Mouse (Mus musculus) embryonic facial prominence, embryonic 13.5 days (tissue): Measurements from ENCODE around the gene Pik3r6. TPM values are rescaled to one million over a fixed set of nuclear protein-coding genes. Genes with fewer than 3 reads are reported as not detected.

Experiments used
- ATAC-seq: fragments of 200-750 bp; cut with Nextera tagmentation; 2 replicates; pipeline ENCODE4 v1.8.0; 2017; ENCODE audit warnings: low read depth; ENCODE audit not compliant: insufficient number of reproducible peaks, insufficient read depth, low FRiP score, low TSS enrichment
- H3K27ac ChIP-seq: fragments of 300-500 bp; sonication (generic); 2 replicates; pipeline ENCODE4 v1.5.1; 2015; ENCODE audit warnings: moderate library complexity, mild to moderate bottlenecking, inconsistent platforms
- H3K27me3 ChIP-seq: fragments of 300-500 bp; sonication (generic); 2 replicates; pipeline ENCODE4 v1.6.1; 2015; ENCODE audit warnings: mild to moderate bottlenecking, inconsistent platforms
- H3K36me3 ChIP-seq: fragments of 300-500 bp; sonication (generic); 2 replicates; pipeline ENCODE4 v1.6.1; 2015; ENCODE audit warnings: mild to moderate bottlenecking, inconsistent platforms
- H3K4me1 ChIP-seq: fragments of 300-500 bp; sonication (generic); 2 replicates; pipeline ENCODE4 v1.6.1; 2015; ENCODE audit warnings: inconsistent platforms
- H3K4me2 ChIP-seq: fragments of 300-500 bp; sonication (generic); 2 replicates; pipeline ENCODE4 v1.6.1; 2015; ENCODE audit warnings: moderate library complexity, mild to moderate bottlenecking, inconsistent platforms
- H3K4me3 ChIP-seq: fragments of 300-500 bp; sonication (generic); 2 replicates; pipeline ENCODE4 v1.5.1; 2015; ENCODE audit warnings: mild to moderate bottlenecking, inconsistent platforms
- H3K9ac ChIP-seq: fragments of 300-500 bp; sonication (generic); 2 replicates; pipeline ENCODE4 v1.6.1; 2015; ENCODE audit warnings: mild to moderate bottlenecking, inconsistent platforms
- H3K9me3 ChIP-seq: fragments of 300-500 bp; sonication (generic); 2 replicates; pipeline ENCODE4 v1.6.1; 2016; ENCODE audit warnings: inconsistent platforms
- WGBS: fragments of 180-500 bp; shearing (Covaris S2); methylation state at CpG from one replicate; pipeline ENCODE4 v1.1.7; 2015; ENCODE audit warnings: mixed read lengths; 5-methylcytosine and 5-hydroxymethylcytosine counted together
- polyA plus RNA-seq: library from polyadenylated mRNA; unstranded; fragments of >200 nt; fragmentation: Nextera tagmentation; extraction: Ambion mirVana; gene quantifications from 2 replicates; pipeline ENCODE4 v1.2.1, GENCODE M21; 2015

The Pik3r6 gene
- polyA plus RNA-seq, 1 experiment from 2014 or later, result 1.6 TPM

DNA sequence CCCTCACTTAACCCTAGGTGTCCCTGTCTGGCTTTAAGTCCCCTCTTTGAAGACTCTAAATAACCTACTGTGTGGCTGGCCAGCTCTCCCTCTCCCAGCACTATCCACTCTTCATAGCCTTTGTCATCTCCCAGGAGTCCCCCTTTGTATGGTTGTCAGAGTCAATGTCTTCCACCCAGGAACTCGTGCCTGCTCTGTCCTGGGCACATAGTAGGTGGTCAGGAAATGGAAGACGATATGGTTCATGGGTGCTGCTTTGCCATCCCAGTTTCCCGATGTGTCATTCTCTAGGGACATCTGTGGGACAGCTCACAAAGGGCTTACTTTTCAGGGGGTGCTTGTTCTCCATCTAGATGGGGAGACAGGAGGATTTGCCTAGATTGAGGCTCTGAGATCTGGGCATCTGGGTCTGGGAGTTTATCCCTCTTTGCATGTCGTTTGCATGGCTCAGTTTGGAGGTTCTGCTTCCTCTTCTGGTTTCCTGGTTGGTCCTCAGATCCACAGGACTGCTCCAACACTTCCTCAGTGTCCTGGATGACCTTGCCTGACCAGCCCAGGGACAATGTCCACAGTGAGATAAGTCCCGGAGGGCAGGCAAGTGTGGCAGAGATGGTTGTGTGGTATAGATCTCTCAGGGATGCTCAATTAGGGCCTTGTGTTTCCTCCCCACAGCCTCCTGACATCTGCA, 30.5 kb upstream of the Pik3r6 start:
- ATAC-seq, result no peak

GRCm38 (mm10) chr11:68474600-68474999, 28.2 kb upstream of the Pik3r6 start:
- Histone ChIP-seq H3K27ac (no peak overlapping the region), H3K27me3 (0 out of 2 replicates have a peak, but pooled peaks cover 3% of the 10 kb centered on the region), H3K4me3 (no peak overlapping the region), H3K9ac (no peak overlapping the region), H3K36me3 (no peaks in the 10 kb centered on the region), H3K4me2 (no peak overlapping the region), H3K4me1 (0 out of 2 replicates have a peak, but pooled peaks cover 3% of the 10 kb centered on the region), H3K9me3 (no peaks in the 10 kb centered on the region)
- WGBS, result 76% methylated on average over 6 of the region's 6 CpGs
- ATAC-seq, result no peak

More for the DNA sequence above, 30.5 kb upstream of the Pik3r6 start:
- H3K9ac ChIP-seq, result no peak overlapping the region
- 82% methylated on average over 5 of the region's 5 CpGs for WGBS
- H3K4me3 ChIP-seq, result no peak overlapping the region
- no peak overlapping the region for H3K27ac ChIP-seq
- H3K9me3 ChIP-seq, result no peaks in the 10 kb centered on the region
- H3K4me1 ChIP-seq, result no peaks in the 10 kb centered on the region
- no peaks in the 10 kb centered on the region for H3K36me3 ChIP-seq
- no peak overlapping the region for H3K4me2 ChIP-seq
- H3K27me3 ChIP-seq, result 0 out of 2 replicates have a peak, but pooled peaks cover 3% of the 10 kb centered on the region

- no peak for ATAC-seq
- no peak overlapping the region for H3K4me3 ChIP-seq
- 0 out of 2 replicates have a peak, but pooled peaks cover 3% of the 10 kb centered on the region for H3K4me1 ChIP-seq
- no peaks in the 10 kb centered on the region for H3K36me3 ChIP-seq
- no peaks in the 10 kb centered on the region for H3K9me3 ChIP-seq
- H3K4me2 ChIP-seq, result no peak overlapping the region
- no peak overlapping the region for H3K9ac ChIP-seq
- 0 out of 2 replicates have a peak, but pooled peaks cover 3% of the 10 kb centered on the region for H3K27me3 ChIP-seq
- WGBS, result 80% methylated on average over 7 of the region's 7 CpGs
- H3K27ac ChIP-seq, result no peak overlapping the region
Measured at GRCm38 (mm10) chr11:68475676-68476075, 27.1 kb upstream of the Pik3r6 start.

- H3K4me1 ChIP-seq, result 0 out of 2 replicates have a peak, but pooled peaks cover 3% of the 10 kb centered on the region
- WGBS, result 78% methylated on average over 6 of the region's 6 CpGs
- no peak overlapping the region for H3K27ac ChIP-seq
- H3K27me3 ChIP-seq, result 0 out of 2 replicates have a peak, but pooled peaks cover 3% of the 10 kb centered on the region
- no peak overlapping the region for H3K9ac ChIP-seq
- no peaks in the 10 kb centered on the region for H3K9me3 ChIP-seq
- no peak overlapping the region for H3K4me3 ChIP-seq
- ATAC-seq, result no peak
- H3K36me3 ChIP-seq, result no peaks in the 10 kb centered on the region
- no peak overlapping the region for H3K4me2 ChIP-seq
Measured at GRCm38 (mm10) chr11:68477661-68478060, 25.2 kb upstream of the Pik3r6 start.

DNA sequence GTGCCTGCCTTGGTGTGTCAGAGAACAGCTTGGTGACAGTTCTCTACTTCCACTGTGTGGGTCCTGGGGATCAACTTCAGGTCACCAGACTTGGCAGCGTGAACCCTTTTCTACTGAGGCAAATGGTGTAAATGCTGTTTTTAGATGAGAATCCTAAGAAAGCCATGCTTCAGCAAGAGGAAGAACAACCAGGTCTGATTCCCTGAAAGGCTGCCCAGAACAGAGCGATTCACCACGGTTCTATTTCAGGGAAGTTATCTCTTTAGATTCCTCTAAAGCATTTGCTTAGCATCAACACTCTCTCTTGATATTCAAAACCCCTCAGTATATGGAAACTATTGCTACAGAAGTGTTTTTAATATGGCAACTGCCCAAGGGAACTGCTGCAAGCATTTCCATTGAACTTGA, 24.2 kb upstream of the Pik3r6 start:
- Histone ChIP-seq H3K4me1 (0 out of 2 replicates have a peak, but pooled peaks cover 3% of the 10 kb centered on the region), H3K9me3 (no peaks in the 10 kb centered on the region), H3K9ac (no peak overlapping the region), H3K27ac (no peak overlapping the region), H3K4me3 (no peak overlapping the region), H3K36me3 (no peaks in the 10 kb centered on the region), H3K4me2 (no peak overlapping the region), H3K27me3 (0 out of 2 replicates have a peak, but pooled peaks cover 2% of the 10 kb centered on the region)
- no peak for ATAC-seq
- 60% methylated on average over 3 of the region's 3 CpGs for WGBS

DNA sequence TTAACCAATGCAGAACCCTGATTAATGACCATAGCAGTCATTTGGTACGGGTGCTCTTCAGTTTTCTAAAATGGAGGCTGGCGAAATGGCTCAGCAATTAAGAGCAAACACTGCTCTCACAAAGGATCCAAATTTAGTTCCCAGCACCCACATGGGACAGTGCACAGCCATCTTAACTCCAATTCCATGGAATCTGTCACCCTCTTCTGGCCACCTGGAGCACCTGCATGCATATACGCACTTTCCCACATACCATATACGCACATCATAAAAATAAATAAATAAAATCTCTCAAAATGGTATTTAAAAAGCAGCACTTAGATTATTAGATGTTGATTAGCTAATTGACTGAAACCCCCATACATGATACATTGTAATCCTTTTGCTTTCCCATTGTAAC, 22.2 kb upstream of the Pik3r6 start:
- H3K27ac ChIP-seq, result no peak overlapping the region
- H3K36me3 ChIP-seq, result no peaks in the 10 kb centered on the region
- 95% methylated on average over 4 of the region's 4 CpGs for WGBS
- no peak overlapping the region for H3K9ac ChIP-seq
- ATAC-seq, result no peak
- H3K4me3 ChIP-seq, result no peak overlapping the region
- no peaks in the 10 kb centered on the region for H3K27me3 ChIP-seq
- H3K4me2 ChIP-seq, result no peak overlapping the region
- H3K9me3 ChIP-seq, result no peaks in the 10 kb centered on the region
- H3K4me1 ChIP-seq, result 0 out of 2 replicates have a peak, but pooled peaks cover 3% of the 10 kb centered on the region

GRCm38 (mm10) chr11:68482001-68482400, 20.8 kb upstream of the Pik3r6 start:
- ATAC-seq, result no peak
- Histone ChIP-seq H3K27me3 (no peaks in the 10 kb centered on the region), H3K27ac (no peak overlapping the region)

GRCm38 (mm10) chr11:68483213-68483612, 19.6 kb upstream of the Pik3r6 start:
- no peaks in the 10 kb centered on the region for H3K27me3 ChIP-seq
- no peak for ATAC-seq
- no peaks in the 10 kb centered on the region for H3K36me3 ChIP-seq
- no peak overlapping the region for H3K27ac ChIP-seq
- 0 out of 2 replicates have a peak, but pooled peaks cover 3% of the 10 kb centered on the region for H3K4me1 ChIP-seq
- H3K9me3 ChIP-seq, result no peaks in the 10 kb centered on the region
- H3K9ac ChIP-seq, result no peak overlapping the region
- H3K4me3 ChIP-seq, result no peak overlapping the region
- WGBS, result 71% methylated on average over 6 of the region's 6 CpGs
- no peak overlapping the region for H3K4me2 ChIP-seq

More at GRCm38 (mm10) chr11:68482001-68482400, 20.8 kb upstream of the Pik3r6 start:
- H3K36me3 ChIP-seq, result no peaks in the 10 kb centered on the region
- H3K9me3 ChIP-seq, result no peaks in the 10 kb centered on the region
- H3K4me3 ChIP-seq, result no peak overlapping the region
- no peak overlapping the region for H3K9ac ChIP-seq
- 0 out of 2 replicates have a peak, but pooled peaks cover 3% of the 10 kb centered on the region for H3K4me1 ChIP-seq
- no peak overlapping the region for H3K4me2 ChIP-seq

GRCm38 (mm10) chr11:68484431-68484830, 18.4 kb upstream of the Pik3r6 start:
- no peak overlapping the region for H3K4me3 ChIP-seq
- H3K4me1 ChIP-seq, result no peaks in the 10 kb centered on the region
- no peaks in the 10 kb centered on the region for H3K9me3 ChIP-seq
- ATAC-seq, result no peak
- 70% methylated on average over 3 of the region's 3 CpGs for WGBS
- H3K27me3 ChIP-seq, result no peaks in the 10 kb centered on the region
- H3K9ac ChIP-seq, result no peak overlapping the region
- no peak overlapping the region for H3K4me2 ChIP-seq
- H3K36me3 ChIP-seq, result no peaks in the 10 kb centered on the region
- no peak overlapping the region for H3K27ac ChIP-seq

DNA sequence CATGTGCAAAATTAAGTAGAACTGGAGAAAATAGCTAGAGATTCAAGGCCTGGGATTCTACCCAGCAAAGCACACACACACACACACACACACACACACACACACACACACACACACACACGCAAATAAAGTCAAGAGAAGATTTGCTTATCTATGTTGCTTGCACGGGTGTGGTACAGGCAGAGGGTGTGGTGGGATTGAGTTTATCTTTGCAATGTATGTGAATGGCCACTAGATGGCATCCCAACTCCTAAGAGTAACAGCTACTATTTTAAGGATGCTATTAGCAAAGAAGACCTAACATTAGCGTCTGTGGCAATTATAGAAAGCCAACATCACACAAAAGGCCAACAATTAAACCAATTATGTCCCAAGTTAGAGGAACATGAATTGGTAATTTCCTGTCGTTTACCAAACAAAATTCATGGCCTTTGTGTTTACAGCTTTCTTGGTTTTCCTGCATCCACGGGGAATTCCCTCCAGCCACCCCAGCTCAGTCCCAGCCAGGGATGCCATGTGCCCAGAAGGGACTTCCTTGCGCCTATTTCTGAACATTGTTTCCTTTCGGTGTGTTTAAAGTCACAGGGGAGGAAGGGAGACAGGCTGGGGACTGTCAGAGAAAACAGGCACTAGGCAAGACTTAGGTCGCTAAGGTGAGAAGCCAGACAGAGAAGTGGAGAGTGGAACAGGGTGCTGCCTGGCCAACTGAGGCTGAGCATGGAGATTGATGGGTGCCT, 17.4 kb upstream of the Pik3r6 start:
- ATAC-seq, result no peak
- Histone ChIP-seq H3K27ac (no peak overlapping the region), H3K9ac (no peak overlapping the region), H3K4me3 (no peak overlapping the region), H3K4me2 (no peak overlapping the region), H3K4me1 (no peaks in the 10 kb centered on the region), H3K36me3 (no peaks in the 10 kb centered on the region), H3K27me3 (no peaks in the 10 kb centered on the region), H3K9me3 (no peaks in the 10 kb centered on the region)
- 30% methylated on average over 8 of the region's 8 CpGs for WGBS

- H3K4me1 ChIP-seq, result no peaks in the 10 kb centered on the region
- H3K4me2 ChIP-seq, result no peak overlapping the region
- WGBS, result 84% methylated on average over 3 of the region's 3 CpGs
- H3K9ac ChIP-seq, result no peak overlapping the region
- ATAC-seq, result no peak
- H3K27ac ChIP-seq, result no peak overlapping the region
- no peaks in the 10 kb centered on the region for H3K27me3 ChIP-seq
- H3K4me3 ChIP-seq, result no peak overlapping the region
- H3K36me3 ChIP-seq, result no peaks in the 10 kb centered on the region
- H3K9me3 ChIP-seq, result no peaks in the 10 kb centered on the region
Measured at GRCm38 (mm10) chr11:68486093-68486492, 16.7 kb upstream of the Pik3r6 start.

DNA sequence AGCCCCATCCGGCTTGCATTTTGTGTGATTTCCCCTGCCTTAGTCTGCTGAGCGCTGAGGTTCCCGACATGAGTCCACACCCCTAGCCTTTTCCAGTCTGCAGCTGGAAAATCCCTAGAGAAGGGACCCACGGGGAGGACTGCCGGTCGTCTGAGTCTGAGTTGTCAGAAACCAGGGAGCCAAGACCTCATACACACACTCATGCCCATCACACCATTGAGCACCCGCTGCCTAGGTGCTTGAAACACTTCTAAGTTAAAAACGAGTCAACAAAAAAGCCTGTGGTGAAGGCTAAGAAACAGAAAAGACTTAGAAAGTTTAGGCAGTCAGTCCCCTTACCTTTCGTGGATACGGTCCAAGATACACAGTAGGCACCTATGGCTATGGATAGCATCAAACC, 15.1 kb upstream of the Pik3r6 start:
- no peak overlapping the region for H3K9ac ChIP-seq
- 89% methylated on average over 10 of the region's 10 CpGs for WGBS
- H3K4me1 ChIP-seq, result peaks cover 8% of the 10 kb centered on the region
- H3K27me3 ChIP-seq, result no peaks in the 10 kb centered on the region
- H3K36me3 ChIP-seq, result no peaks in the 10 kb centered on the region
- ATAC-seq, result no peak
- H3K27ac ChIP-seq, result no peak overlapping the region
- H3K4me2 ChIP-seq, result no peak overlapping the region
- H3K4me3 ChIP-seq, result no peak overlapping the region
- H3K9me3 ChIP-seq, result no peaks in the 10 kb centered on the region
